Mouse (Mus musculus): ENCODE measurements around the gene Morn3.
"Not testable (repeated sequence)": the region's sequence is repeated elsewhere in the genome, so short reads cannot be mapped to it uniquely, and the experiment has no call there.

The Morn3 gene

GRCm38 (mm10) chr5:123046916-123047315 lies at the start of gene Morn3:
Gene Morn3, minus strand, starts transcription at chr5:123047016.
- DNase-seq (ENCODE audit: low spot score in 2 of 2) = no peak

GRCm38 (mm10) chr5:123096299-123096698 lies 49.5 kb upstream of the Morn3 start:
- no peak for DNase-seq (ENCODE audit: low spot score in 2 of 2)

GRCm38 (mm10) chr5:123094238-123094991 lies 47.6 kb upstream of the Morn3 start:
- no peak for DNase-seq (ENCODE audit: low spot score in 2 of 2)

GRCm38 (mm10) chr5:123093077-123093633 lies 46.3 kb upstream of the Morn3 start:
- no peak for DNase-seq (ENCODE audit: low spot score in 2 of 2)

- no peak for DNase-seq (ENCODE audit: low spot score in 2 of 2)
These were observed 43.9 kb upstream of the Morn3 start for GRCm38 (mm10) chr5:123090560-123091306.

- no peak for DNase-seq (ENCODE audit: low spot score in 2 of 2)
These were observed 42.0 kb upstream of the Morn3 start for GRCm38 (mm10) chr5:123088784-123089183.

GRCm38 (mm10) chr5:123086501-123086900 lies 39.7 kb upstream of the Morn3 start:
- no peak for DNase-seq (ENCODE audit: low spot score in 2 of 2)

- no peak for DNase-seq (ENCODE audit: low spot score in 2 of 2)
These were observed 36.7 kb upstream of the Morn3 start for GRCm38 (mm10) chr5:123083340-123084050.

- DNase-seq (ENCODE audit: low spot score in 2 of 2) = no peak
These were observed 33.7 kb upstream of the Morn3 start for GRCm38 (mm10) chr5:123080510-123080909.

- no peak for DNase-seq (ENCODE audit: low spot score in 2 of 2)
These were observed 33.2 kb upstream of the Morn3 start for GRCm38 (mm10) chr5:123080041-123080440.

GRCm38 (mm10) chr5:123079568-123079967 lies 32.8 kb upstream of the Morn3 start:
- no peak for DNase-seq (ENCODE audit: low spot score in 2 of 2)

GRCm38 (mm10) chr5:123076419-123077281 lies 29.8 kb upstream of the Morn3 start:
- no peak for DNase-seq (ENCODE audit: low spot score in 2 of 2)

- peak; percentile 83 to 87 for DNase-seq (ENCODE audit: low spot score in 2 of 2)
These were observed 29.0 kb upstream of the Morn3 start for GRCm38 (mm10) chr5:123075576-123076418.

- DNase-seq (ENCODE audit: low spot score in 2 of 2) = no peak
These were observed 21.9 kb upstream of the Morn3 start for GRCm38 (mm10) chr5:123068714-123069113.

GRCm38 (mm10) chr5:123068115-123068514 lies 21.3 kb upstream of the Morn3 start, which contains the start of gene Tmem120b:
Gene Tmem120b, plus strand, starts transcription at chr5:123068415.
- DNase-seq (ENCODE audit: low spot score in 2 of 2) = no peak

GRCm38 (mm10) chr5:123067395-123067995 lies 20.7 kb upstream of the Morn3 start:
- DNase-seq (ENCODE audit: low spot score in 2 of 2) = no peak

GRCm38 (mm10) chr5:123064207-123064606 lies 17.4 kb upstream of the Morn3 start:
- no peak for DNase-seq (ENCODE audit: low spot score in 2 of 2)

GRCm38 (mm10) chr5:123063141-123063540 lies 16.3 kb upstream of the Morn3 start:
- no peak for DNase-seq (ENCODE audit: low spot score in 2 of 2)

- not testable (repeated sequence) for DNase-seq (ENCODE audit: low spot score in 2 of 2)
These were observed 14.6 kb upstream of the Morn3 start for GRCm38 (mm10) chr5:123061402-123061749.
